Mouse (Mus musculus): ENCODE data around the gene Wdr46.

Gene Wdr46

DNA sequence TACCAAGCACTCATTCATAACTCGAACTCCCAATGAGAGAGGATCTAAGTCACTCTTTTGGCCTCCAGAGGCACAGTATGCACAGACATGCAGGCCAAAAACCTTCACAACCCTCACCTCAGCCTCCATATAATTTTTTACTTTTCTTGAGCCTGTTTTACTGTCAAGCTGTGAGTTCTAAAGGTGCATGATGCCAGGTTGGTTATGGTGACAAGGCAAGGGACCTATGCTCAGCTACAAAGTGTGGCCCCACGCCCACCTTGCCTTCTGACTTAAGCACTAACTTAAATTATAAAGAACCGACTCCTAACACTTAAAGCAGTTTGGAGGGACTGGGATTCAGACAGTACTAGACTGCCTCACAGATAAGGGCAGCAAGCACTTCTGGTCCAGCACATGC is 12.8 kb downstream of the Wdr46 start:
- DNase-seq: no peak

DNA sequence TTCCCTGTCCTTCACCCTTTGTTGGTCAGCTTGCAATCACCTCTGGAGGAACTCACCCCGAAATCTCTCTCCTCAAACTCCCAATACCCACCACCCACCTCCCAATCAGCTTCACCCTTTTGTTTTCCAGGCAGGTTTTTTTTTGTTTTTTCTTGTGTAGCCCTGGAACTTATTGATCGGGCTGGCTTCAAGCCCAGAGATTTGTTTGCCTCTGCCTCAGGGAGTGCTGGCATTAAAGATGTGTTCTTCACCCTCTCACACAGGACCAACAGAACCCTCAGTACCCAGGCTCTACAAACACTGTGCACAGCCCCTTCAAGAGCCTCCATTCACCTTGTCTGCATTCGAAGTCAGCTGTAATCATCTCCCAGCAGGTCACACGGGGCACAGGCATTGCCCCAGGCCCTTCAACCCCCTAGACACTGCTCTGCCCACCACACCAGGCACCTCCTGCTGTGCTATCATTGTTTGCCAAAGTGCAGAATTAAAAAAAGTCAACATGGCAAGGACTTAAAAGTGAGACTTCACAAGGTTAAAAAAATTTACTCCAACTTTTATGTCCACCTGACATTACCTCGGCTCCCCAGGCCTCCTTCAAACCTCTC is 13.6 kb downstream of the Wdr46 start:
- DNase-seq: no peak

GRCm38 (mm10) chr17:33954646-33955554 is 14.4 kb downstream of the Wdr46 start:
- DNase-seq: no peak

DNA sequence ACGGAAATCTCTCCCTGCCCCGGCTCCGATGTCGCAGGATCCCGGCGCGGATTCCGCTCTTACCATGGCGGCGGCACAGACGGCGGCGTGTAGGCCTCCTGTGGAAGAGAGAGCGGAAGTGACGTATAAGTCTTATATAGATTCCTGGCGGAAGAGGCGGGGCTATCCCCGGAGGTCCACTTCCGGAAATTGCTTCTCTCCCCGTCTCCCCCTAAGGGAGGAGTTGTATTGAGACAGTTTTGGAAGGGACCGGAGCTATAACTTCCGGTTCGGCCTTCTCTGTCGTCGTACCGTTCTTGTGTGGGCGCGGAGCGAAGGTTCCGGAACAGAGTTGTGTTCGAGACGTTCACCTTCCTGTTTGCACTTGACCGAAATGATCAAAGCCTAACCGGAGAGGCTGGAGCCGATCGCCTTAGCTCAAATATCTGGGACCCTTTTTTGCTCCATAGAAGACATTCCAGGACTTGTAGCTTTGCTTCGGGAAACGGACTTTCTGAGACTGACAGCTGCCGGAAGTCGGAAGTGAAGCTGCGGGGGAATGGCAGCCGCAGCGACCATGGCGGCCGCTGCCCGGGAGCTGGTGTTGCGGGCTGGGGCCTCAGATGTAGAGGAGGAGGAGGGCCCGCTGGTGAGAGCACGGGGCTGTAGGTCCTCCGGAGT is 15.2 kb downstream of the Wdr46 start, which contains the start of the genes Vps52 and Rps18:
Vps52 (plus strand) TSS at position 258 of the 660 bp plus-strand sequence.
Rps18 (minus strand) TSS at position 447 of the 660 bp plus-strand sequence.
- DNase-seq: peak; percentile 98

GRCm38 (mm10) chr17:33956336-33956735 is 15.9 kb downstream of the Wdr46 start:
- no peak for DNase-seq

GRCm38 (mm10) chr17:33957493-33957892 is 17.0 kb downstream of the Wdr46 start:
- no peak for DNase-seq

GRCm38 (mm10) chr17:33958451-33958850 is 18.0 kb downstream of the Wdr46 start:
- DNase-seq: no peak

GRCm38 (mm10) chr17:33959135-33959534 is 18.7 kb downstream of the Wdr46 start:
- DNase-seq: no peak

DNA sequence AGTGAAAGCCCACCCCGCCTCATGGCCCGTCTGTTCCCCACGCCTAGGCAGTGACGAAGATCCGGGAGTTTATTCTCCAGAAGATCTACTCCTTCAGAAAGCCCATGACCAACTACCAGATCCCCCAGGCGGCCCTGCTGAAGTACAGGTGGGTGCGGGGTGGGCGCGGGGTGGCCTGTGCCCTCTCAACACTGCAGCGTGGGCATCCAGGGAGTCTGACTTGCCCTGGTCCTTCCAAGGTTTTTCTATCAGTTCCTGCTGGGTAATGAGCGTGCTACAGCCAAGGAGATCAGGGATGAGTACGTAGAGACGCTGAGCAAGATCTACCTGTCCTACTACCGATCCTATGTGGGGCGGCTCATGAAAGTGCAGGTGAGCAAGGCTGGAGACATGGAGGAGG is 19.5 kb downstream of the Wdr46 start:
- no peak for DNase-seq

GRCm38 (mm10) chr17:33962876-33963275 is 22.4 kb downstream of the Wdr46 start:
- DNase-seq: no peak

DNA sequence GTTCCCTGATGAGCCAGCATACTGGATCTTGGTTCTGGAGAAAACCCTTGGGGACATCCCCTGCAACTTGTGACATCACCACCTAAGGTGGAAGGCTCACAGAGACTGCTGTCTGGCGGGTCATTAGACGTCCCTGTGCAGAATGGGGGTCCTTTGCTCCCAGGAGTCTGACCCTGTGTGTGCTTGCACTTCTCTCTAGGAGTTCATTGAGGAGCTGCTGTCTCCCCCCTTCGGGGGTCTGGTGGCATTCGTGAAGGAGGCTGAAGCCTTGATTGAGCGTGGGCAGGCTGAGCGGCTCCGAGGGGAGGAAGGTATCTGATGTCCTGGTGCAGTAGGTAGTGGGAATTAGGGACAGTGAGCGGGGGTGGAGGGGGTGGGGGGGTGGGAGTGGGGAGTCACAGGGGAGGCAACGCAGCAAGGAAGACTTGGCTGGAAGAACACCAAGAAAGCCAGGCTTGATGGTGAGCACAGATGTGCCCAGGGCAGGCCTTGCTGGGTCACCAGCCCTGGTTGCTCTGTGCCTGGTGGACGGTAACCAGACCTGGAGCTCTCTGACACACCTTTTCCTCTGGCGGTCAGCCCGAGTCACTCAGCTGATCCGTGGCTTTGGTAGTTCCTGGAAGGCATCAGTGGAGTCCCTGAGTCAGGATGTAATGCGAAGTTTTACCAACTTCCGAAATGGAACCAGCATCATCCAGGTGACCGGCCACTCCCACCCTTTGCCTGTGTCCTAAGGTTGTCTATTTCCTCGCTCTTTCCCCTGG is 24.8 kb downstream of the Wdr46 start:
- no peak for DNase-seq

DNA sequence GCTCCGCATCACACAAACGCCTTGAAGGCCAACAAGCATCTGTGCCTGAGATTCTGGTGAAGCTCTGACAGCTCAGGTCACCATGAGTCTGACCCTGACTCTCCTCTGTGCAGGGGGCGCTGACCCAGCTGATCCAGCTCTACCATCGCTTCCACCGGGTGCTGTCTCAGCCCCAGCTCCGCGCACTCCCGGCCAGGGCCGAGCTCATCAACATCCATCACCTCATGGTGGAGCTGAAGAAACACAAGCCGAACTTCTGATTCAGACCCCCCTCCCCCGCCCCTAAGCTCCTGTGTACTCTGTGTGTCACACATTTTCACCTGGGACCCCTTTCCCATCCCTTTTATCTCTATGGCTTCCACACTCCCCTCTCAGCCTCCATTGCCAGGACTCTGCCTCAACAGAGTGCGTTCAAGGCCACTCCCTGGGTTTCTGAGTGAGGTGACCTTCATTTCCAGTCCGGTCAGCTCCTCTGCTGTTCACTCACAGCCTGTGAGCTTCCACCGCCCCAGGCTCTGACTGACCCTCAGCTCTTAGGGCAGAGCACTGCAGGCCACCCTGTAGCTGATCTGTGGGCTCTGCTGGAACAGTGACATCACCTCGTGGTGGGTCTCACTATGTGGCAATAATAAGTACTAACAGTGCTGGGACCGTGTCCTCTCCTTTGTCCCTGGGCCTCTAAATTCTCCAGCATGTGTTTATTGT is 25.5 kb downstream of the Wdr46 start:
- DNase-seq: no peak

DNA sequence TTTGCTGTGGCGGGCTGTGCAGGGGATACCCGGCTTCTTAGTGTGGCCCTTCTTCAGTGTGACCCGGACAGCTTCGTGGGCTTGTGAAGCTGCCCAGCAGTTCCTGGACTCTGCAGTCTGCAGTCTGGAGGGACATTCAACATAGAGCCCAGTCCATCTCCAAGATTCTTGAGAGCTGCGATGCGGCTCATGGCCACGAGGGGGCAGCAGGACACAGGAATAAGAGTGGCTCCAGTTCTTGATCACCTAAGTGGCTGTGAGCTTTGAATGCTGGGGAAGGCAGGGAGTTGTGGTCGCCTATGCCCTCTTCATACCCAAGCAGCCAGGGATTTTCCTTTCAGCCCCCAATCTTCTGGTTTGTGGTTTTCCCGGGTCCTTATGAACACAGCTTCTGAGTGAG is 28.0 kb downstream of the Wdr46 start:
- peak; percentile 73 for DNase-seq

GRCm38 (mm10) chr17:33968927-33969326 is 28.5 kb downstream of the Wdr46 start:
- no peak for DNase-seq

DNA sequence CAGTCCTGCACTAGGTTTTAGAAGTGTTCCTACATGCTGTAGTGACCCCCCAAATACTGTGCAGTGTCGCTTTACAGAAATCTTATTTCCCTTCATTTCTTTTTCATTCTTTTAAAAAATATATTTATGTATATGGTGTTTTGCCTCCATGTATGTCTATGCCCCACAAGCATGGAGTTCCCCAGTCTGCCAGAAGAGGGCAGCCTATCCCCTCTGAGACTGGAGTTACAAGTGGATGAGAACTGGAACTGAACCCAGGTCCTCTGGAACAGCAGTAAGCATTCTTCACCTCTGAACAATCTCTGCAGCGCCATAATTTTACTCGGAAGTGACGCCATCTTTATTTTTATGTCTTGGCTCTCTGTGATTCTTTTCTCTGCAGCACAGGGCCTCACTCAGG is 28.9 kb downstream of the Wdr46 start:
- no peak for DNase-seq

- DNase-seq: no peak
Observed at GRCm38 (mm10) chr17:33972691-33973090, 32.2 kb downstream of the Wdr46 start.

DNA sequence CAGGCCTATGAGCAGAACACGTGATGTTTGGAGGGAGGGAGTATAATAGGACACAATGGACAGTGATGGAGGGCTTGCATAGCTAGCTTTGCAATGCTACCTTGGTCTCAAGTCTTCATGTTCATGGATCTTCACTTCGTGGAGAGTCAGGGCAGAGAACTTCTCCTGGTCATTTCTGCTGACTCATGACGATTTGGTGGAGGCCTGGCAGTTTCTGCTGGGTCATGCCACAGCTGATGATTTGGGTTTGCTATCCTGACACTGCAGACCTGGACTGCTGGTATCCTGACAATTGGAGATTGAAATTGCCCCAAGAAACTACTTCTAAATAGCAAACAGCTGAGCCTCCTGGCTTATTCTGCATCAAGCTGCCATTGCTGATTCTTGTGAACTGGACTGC is 33.1 kb downstream of the Wdr46 start:
- no peak for DNase-seq

DNA sequence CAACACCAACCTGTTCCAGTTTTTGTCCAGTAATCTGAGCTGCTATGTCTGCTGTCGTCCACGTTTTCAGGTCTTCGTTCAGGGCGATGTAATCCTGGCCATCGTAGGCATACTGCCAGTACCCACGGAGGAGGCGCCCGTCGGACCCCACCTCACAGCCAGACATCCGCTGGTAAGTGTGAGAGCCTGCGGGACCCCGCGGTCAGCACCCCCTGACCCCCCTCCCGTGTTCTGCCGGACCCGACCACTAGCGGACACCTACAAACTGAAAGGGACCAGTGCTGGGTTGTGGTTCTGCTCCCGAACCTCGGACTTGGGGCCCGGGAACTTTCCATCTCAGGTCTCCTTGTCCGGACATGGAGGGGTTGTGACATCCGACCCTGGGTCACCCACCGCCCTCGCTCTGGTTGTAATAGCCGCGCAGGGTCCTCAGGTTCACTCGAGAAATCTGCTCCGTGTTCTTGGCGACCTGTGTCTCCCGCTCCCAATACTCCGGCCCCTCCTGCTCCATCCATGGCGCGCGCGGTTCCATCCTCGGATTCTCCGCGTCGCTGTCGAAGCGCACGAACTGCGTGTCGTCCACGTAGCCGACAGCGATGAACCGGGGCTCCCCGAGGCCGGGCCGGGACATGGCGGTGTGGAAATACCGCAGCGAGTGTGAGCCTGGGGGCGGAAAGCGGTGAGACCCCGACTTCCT is 37.5 kb downstream of the Wdr46 start:
- no peak for DNase-seq

GRCm38 (mm10) chr17:33978631-33979031 is 38.2 kb downstream of the Wdr46 start:
- DNase-seq: peak; percentile 75

GRCm38 (mm10) chr17:33979512-33980050 is 39.1 kb downstream of the Wdr46 start:
- no peak for DNase-seq
